Mouse (Mus musculus): ENCODE measurements around the gene Dock2. TPM values are rescaled to one million over a fixed set of nuclear protein-coding genes. Genes with fewer than 3 reads are reported as not detected.

Dock2 gene
- total RNA-seq, 2 experiments from 2014 or later: 3.0 to 5.8 TPM

- intact Hi-C loops (cut with DNase I): no loop called here
- peak; percentile 51 to 60 for DNase-seq
Measured at GRCm38 (mm10) chr11:34771221-34771986, 12.3 kb downstream of the Dock2 start.

GRCm38 (mm10) chr11:34770666-34771065 is 13.0 kb downstream of the Dock2 start:
- DNase-seq: no peak
- intact Hi-C loops (cut with DNase I): no loop called here

- DNase-seq: no peak
- intact Hi-C loops (cut with DNase I): no loop called here
Measured at GRCm38 (mm10) chr11:34769946-34770345, 13.7 kb downstream of the Dock2 start.

GRCm38 (mm10) chr11:34769396-34769795 is 14.3 kb downstream of the Dock2 start:
- DNase-seq: no peak
- intact Hi-C loops (cut with DNase I): no loop called here

- no peak for DNase-seq
- intact Hi-C loops (cut with DNase I): no loop called here
Measured at GRCm38 (mm10) chr11:34763739-34764361, 19.8 kb downstream of the Dock2 start.

- DNase-seq: no peak
- intact Hi-C loops (cut with DNase I): no loop called here
Measured at GRCm38 (mm10) chr11:34762570-34763127, 21.0 kb downstream of the Dock2 start.

GRCm38 (mm10) chr11:34762125-34762524 is 21.6 kb downstream of the Dock2 start:
- DNase-seq: no peak
- intact Hi-C loops (cut with DNase I): no loop called here

- intact Hi-C loops (cut with DNase I): no loop called here
- no peak for DNase-seq
Measured at GRCm38 (mm10) chr11:34759582-34759981, 24.1 kb downstream of the Dock2 start.

GRCm38 (mm10) chr11:34741081-34741480 is 42.6 kb downstream of the Dock2 start:
- intact Hi-C loops (cut with DNase I): no loop called here
- no peak for DNase-seq

- intact Hi-C loops (cut with DNase I): no loop called here
- DNase-seq: no peak
Measured at GRCm38 (mm10) chr11:34739816-34740215, 43.9 kb downstream of the Dock2 start.

- DNase-seq: no peak
- intact Hi-C loops (cut with DNase I): no loop called here
Measured at GRCm38 (mm10) chr11:34738945-34739344, 44.7 kb downstream of the Dock2 start.

GRCm38 (mm10) chr11:34737193-34737592 is 46.5 kb downstream of the Dock2 start:
- intact Hi-C loops (cut with DNase I): no loop called here
- no peak for DNase-seq

GRCm38 (mm10) chr11:34734033-34734432 is 49.7 kb downstream of the Dock2 start:
- DNase-seq: no peak
- intact Hi-C loops (cut with DNase I): no loop called here

GRCm38 (mm10) chr11:34727467-34727866 is 56.2 kb downstream of the Dock2 start:
- no peak for DNase-seq
- intact Hi-C loops (cut with DNase I): no loop called here

- intact Hi-C loops (cut with DNase I): no loop called here
- DNase-seq: no peak
Measured at GRCm38 (mm10) chr11:34726699-34727347, 56.9 kb downstream of the Dock2 start.

GRCm38 (mm10) chr11:34713360-34713759 is 70.3 kb downstream of the Dock2 start:
- DNase-seq: no peak
- intact Hi-C loops (cut with DNase I): no loop called here

- DNase-seq: no peak
- intact Hi-C loops (cut with DNase I): no loop called here
Measured at GRCm38 (mm10) chr11:34708278-34708677, 75.4 kb downstream of the Dock2 start.

GRCm38 (mm10) chr11:34707360-34707759 is 76.3 kb downstream of the Dock2 start:
- intact Hi-C loops (cut with DNase I): no loop called here
- DNase-seq: no peak

GRCm38 (mm10) chr11:34705108-34705446 is 78.6 kb downstream of the Dock2 start:
- intact Hi-C loops (cut with DNase I): no loop called here
- no peak for DNase-seq

GRCm38 (mm10) chr11:34704384-34705107 is 79.1 kb downstream of the Dock2 start:
- intact Hi-C loops (cut with DNase I): no loop called here
- no peak for DNase-seq

GRCm38 (mm10) chr11:34703851-34704250 is 79.8 kb downstream of the Dock2 start:
- intact Hi-C loops (cut with DNase I): no loop called here

More at GRCm38 (mm10) chr11:34703851-34704250, 79.8 kb downstream of the Dock2 start:
- no peak for DNase-seq

All from heart, postnatal 14 days (tissue).